Mouse (Mus musculus): ENCODE measurements around the gene Mrps5. TPM values are rescaled to one million over a fixed set of nuclear protein-coding genes. Genes with fewer than 3 reads are reported as not detected.

The Mrps5 gene
- polyA plus RNA-seq, 1 experiment from 2014 or later = 113 TPM

DNA sequence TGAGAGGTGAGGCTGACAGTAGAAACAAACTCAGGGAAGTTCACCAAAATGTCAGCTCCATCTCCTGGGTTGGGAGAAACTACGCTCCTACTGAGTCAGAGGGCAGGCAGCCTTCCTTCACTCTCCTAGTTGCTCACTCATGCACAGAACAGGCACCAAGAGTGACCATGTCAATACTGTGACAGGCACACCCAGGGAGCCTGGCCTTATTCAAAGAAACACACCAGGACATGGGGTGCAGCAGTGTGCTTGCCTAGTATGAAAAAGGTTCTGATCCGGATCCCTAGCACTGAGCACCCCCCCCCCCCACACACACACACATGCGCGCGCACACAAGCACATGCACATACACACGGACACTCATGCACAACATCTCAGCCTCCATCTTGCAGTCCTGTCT, 61.1 kb downstream of the Mrps5 start:
- Histone ChIP-seq H3K4me1 (peaks cover 18% of the 10 kb centered on the region), H3K36me3 (no peaks in the 10 kb centered on the region)

DNA sequence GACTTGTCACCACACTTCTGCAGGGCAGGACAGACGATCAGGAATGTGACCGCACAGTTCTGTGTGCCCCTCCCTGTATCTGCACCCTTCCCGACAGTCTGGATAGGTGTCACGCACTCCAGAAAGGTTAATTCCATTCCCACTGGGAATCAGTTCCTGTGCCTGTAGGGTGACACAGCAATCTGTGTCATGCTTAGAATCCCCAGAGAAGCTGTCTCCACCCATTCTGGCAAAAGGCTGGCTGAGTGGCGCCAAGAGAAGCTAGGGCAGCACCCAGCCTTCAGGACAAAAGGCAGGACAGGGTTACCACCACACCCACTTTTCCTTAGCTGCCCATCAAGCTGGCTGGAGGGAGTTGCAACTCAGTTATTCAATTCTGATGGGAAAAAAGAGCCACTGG, 62.9 kb downstream of the Mrps5 start:
- H3K9ac ChIP-seq = no peak overlapping the region
- 0 out of 2 replicates have a peak, but pooled peaks cover under 1% of the 10 kb centered on the region for H3K4me1 ChIP-seq
- no peak overlapping the region for H3K27ac ChIP-seq (replicated peaks)
- ATAC-seq (ENCODE audit: insufficient number of reproducible peaks, low FRiP score, low TSS enrichment, low read depth) = no peak
- H3K4me3 ChIP-seq (replicated peaks) = no peak overlapping the region
- peaks cover 37% of the 10 kb centered on the region for H3K27me3 ChIP-seq
- H3K36me3 ChIP-seq = no peaks in the 10 kb centered on the region
- H3K9me3 ChIP-seq (replicated peaks) = no peaks in the 10 kb centered on the region
- no peak overlapping the region for H3K4me2 ChIP-seq (replicated peaks)
- WGBS = 52% methylated on average over 5 of the region's 5 CpGs

More for the DNA sequence above, 61.1 kb downstream of the Mrps5 start:
- 94% methylated on average over 6 of the region's 6 CpGs for WGBS
- ATAC-seq (ENCODE audit: insufficient number of reproducible peaks, low FRiP score, low TSS enrichment, low read depth) = no peak
- Histone ChIP-seq H3K9me3 (replicated peaks) (no peaks in the 10 kb centered on the region), H3K27me3 (peaks cover 21% of the 10 kb centered on the region), H3K27ac (replicated peaks) (no peak overlapping the region), H3K9ac (no peak overlapping the region), H3K4me3 (replicated peaks) (no peak overlapping the region), H3K4me2 (replicated peaks) (no peak overlapping the region)

DNA sequence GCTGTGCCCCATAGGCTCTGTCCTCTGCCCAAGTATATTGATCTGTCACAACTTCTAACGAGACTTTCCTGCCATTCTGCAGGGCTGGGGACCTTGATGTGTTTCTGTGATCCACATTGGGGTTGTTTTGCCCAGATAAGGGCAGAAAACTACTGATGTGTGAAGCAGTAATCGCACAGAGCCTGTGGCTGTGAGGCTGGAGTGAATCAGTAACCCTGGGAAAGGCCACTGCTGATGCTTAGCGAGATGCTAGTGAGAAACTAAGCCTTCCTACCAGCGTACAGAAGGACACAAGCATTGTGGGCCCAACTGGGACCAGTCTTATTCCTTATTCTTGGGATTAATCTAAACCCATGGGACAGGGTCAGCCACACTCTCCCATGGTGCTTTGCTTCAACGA, 64.6 kb downstream of the Mrps5 start:
- ATAC-seq (ENCODE audit: insufficient number of reproducible peaks, low FRiP score, low TSS enrichment, low read depth) = no peak
- H3K27me3 ChIP-seq = peaks cover 54% of the 10 kb centered on the region

DNA sequence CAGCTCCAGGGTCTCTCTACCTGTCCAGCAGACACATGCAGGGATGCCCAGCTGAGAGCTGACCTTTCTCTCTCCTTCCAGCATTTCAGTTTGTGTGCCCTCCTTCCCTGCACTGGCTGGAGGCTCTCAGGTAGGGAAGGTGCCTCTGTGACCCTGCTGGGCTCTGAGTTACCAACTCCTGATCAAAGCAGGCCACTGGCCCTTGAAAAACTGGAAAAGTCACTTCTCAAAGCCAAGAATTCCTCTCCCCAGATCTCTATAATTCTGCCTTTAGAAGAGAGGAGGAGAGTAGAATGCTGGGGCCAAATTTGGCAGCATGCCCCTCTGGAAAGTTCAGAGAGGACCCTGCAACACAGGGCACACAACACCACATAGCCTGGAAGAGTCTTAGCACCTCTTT, 65.3 kb downstream of the Mrps5 start:
- no peak for ATAC-seq (ENCODE audit: insufficient number of reproducible peaks, low FRiP score, low TSS enrichment, low read depth)
- no peak overlapping the region for H3K27ac ChIP-seq (replicated peaks)
- no peaks in the 10 kb centered on the region for H3K9me3 ChIP-seq (replicated peaks)
- no peak overlapping the region for H3K4me2 ChIP-seq (replicated peaks)
- no peaks in the 10 kb centered on the region for H3K36me3 ChIP-seq
- peaks cover 8% of the 10 kb centered on the region for H3K4me1 ChIP-seq
- H3K27me3 ChIP-seq = peaks cover 60% of the 10 kb centered on the region
- H3K4me3 ChIP-seq (replicated peaks) = no peak overlapping the region
- H3K9ac ChIP-seq = no peak overlapping the region

More for the DNA sequence above, 64.6 kb downstream of the Mrps5 start:
- Histone ChIP-seq H3K4me1 (peaks cover 8% of the 10 kb centered on the region), H3K9ac (no peak overlapping the region), H3K4me2 (replicated peaks) (no peak overlapping the region), H3K9me3 (replicated peaks) (no peaks in the 10 kb centered on the region), H3K36me3 (no peaks in the 10 kb centered on the region), H3K27ac (replicated peaks) (no peak overlapping the region), H3K4me3 (replicated peaks) (no peak overlapping the region)
- WGBS = 73% methylated on average over 5 of the region's 5 CpGs

DNA sequence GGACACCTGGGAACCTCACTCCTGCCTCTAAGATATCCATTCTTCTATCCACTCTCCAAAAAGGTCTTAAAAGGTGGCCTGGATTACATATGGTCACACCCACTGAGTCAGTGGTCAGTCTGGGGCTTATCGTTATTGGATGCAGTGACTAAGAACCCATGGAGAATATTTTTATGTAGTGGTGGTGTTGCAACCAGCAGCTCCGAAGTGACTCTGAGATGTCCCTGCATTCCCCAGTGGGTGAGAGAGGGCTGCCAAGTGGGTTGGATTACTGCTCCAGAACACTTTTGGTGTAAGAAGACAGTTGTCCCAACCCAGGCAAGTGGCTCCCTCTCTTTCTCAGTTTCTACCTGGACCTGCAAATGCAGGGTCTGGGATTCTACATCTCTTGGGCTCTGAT, 65.8 kb downstream of the Mrps5 start:
- Histone ChIP-seq H3K27me3 (peaks cover 65% of the 10 kb centered on the region), H3K9ac (no peak overlapping the region), H3K4me2 (replicated peaks) (no peak overlapping the region), H3K9me3 (replicated peaks) (no peaks in the 10 kb centered on the region), H3K4me3 (replicated peaks) (no peak overlapping the region), H3K4me1 (peaks cover 8% of the 10 kb centered on the region), H3K36me3 (no peaks in the 10 kb centered on the region), H3K27ac (replicated peaks) (no peak overlapping the region)
- WGBS = 83% methylated on average over 2 of the region's 2 CpGs
- ATAC-seq (ENCODE audit: insufficient number of reproducible peaks, low FRiP score, low TSS enrichment, low read depth) = no peak

DNA sequence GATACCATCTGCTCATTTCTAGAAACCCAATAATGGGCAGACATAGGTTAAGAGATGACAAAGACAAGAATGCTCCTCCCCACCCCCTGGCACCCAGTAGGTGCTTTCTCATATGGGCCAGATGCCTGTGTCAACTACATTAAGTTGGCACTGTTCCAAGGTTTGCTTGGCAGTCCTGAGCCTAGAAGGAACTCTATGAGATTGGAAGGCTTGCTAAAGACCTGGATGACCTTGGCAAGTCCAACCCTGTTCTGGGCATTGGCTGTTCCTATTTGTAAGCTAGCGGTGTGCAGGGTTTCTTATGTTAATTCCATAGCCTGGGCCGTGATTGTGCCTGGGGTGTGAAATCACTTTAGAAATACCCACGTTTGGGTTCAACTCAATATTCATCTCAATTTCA, 67.8 kb downstream of the Mrps5 start:
- H3K4me1 ChIP-seq = peaks cover 8% of the 10 kb centered on the region
- H3K9ac ChIP-seq = no peak overlapping the region
- no peak for ATAC-seq (ENCODE audit: insufficient number of reproducible peaks, low FRiP score, low TSS enrichment, low read depth)
- no peaks in the 10 kb centered on the region for H3K9me3 ChIP-seq (replicated peaks)
- H3K27ac ChIP-seq (replicated peaks) = no peak overlapping the region
- no peak overlapping the region for H3K4me2 ChIP-seq (replicated peaks)
- H3K4me3 ChIP-seq (replicated peaks) = no peak overlapping the region
- no peaks in the 10 kb centered on the region for H3K36me3 ChIP-seq
- whole genome bisulfite sequencing = 58% methylated on average over 3 of the region's 3 CpGs
- H3K27me3 ChIP-seq = peaks cover 74% of the 10 kb centered on the region

DNA sequence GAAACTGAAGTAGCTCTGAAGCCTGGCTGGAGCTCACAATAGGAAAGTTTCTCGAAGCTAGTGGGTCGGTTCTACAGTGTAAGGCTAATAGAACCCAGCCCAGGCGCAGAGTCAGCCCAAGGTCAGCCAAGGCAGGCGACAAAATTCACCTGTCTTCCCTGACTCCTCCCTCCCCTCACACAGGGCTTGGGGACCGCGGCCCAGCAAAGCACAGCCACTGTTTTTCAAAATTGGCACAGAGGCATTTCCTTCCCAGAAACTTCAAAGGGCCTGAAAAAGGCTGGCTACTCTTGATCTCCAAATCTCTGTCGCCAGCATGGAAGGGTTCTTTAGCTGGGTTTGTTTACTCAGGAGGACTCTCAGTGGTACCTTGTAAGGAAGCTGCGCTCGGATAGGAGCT, 68.4 kb downstream of the Mrps5 start:
- Histone ChIP-seq H3K9ac (no peak overlapping the region), H3K4me2 (replicated peaks) (no peak overlapping the region), H3K36me3 (no peaks in the 10 kb centered on the region), H3K9me3 (replicated peaks) (no peaks in the 10 kb centered on the region), H3K27me3 (peaks cover 72% of the 10 kb centered on the region), H3K4me3 (replicated peaks) (no peak overlapping the region), H3K4me1 (peaks cover 8% of the 10 kb centered on the region), H3K27ac (replicated peaks) (no peak overlapping the region)
- WGBS = 3% methylated on average over 9 of the region's 9 CpGs
- ATAC-seq (ENCODE audit: insufficient number of reproducible peaks, low FRiP score, low TSS enrichment, low read depth) = no peak

DNA sequence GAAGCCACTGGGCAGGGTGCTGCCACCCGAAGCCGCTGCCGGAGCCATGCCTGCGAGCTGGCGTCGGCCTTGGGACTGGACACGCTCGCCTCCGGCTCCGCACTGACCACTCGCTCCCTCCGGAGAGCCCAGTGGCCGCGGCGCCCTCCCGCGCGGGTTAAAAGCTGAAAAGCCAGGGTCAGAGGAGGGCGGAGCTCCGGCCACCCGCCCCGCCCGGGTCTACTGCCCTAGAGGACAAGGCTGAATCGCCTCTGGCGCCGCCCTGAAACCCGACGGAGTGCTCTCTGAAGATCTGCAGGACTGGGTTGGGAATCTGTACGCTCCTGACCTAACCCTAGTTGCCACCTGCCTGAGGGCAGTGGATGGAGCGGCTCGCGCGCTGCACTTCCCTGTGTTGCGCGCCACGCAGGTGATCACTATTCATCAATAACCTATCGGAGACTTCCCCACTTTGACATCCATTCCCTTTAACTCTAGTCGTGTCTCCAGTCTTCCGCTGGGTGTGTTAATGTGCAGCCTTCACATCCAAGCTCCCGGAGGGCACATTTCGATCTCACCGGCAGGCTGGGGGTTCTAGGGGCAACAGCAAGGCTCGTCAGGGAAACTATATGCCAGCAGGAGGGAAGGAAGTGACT, 69.2 kb downstream of the Mrps5 start, which contains the start of gene Mal:
Gene Mal, minus strand, starts transcription at position 610 of the 635 bp plus-strand sequence.
- no peaks in the 10 kb centered on the region for H3K9me3 ChIP-seq (replicated peaks)
- H3K36me3 ChIP-seq = no peaks in the 10 kb centered on the region
- 1% methylated on average over 43 of the region's 43 CpGs for WGBS
- peak within 1 kb of the TSS; percentile 51 for H3K4me2 ChIP-seq (replicated peaks)
- H3K4me3 ChIP-seq (replicated peaks) = peak within 1 kb of the TSS; percentile 26
- H3K9ac ChIP-seq = no peak within 1 kb of the TSS
- peaks cover 8% of the 10 kb centered on the region for H3K4me1 ChIP-seq
- H3K27ac ChIP-seq (replicated peaks) = no peak within 1 kb of the TSS
- no peak for ATAC-seq (ENCODE audit: insufficient number of reproducible peaks, low FRiP score, low TSS enrichment, low read depth)
- H3K27me3 ChIP-seq = peaks cover 68% of the 10 kb centered on the region

Other genes starting within 250 kb of the Mrps5 start
- 0.24 TPM in 1 of 2 replicates, not detected in the other for gene Astl, start 248.6 kb upstream of the Mrps5 start, polyA plus RNA-seq (2015; fragmentation: Nextera tagmentation; extraction: Ambion mirVana)
- gene Adra2b, start 224.0 kb upstream of the Mrps5 start, polyA plus RNA-seq (2015; fragmentation: Nextera tagmentation; extraction: Ambion mirVana) = 0.30 and 0.33 TPM in 2 replicates
- 0.49 and 0.71 TPM in 2 replicates for gene Gpat2, start 162.0 kb upstream of the Mrps5 start, polyA plus RNA-seq (2015; fragmentation: Nextera tagmentation; extraction: Ambion mirVana)
- 24.4 and 25.3 TPM in 2 replicates for gene Fahd2a, start 142.7 kb upstream of the Mrps5 start, polyA plus RNA-seq (2015; fragmentation: Nextera tagmentation; extraction: Ambion mirVana)
- gene Kcnip3, start 65.1 kb upstream of the Mrps5 start, polyA plus RNA-seq (2015; fragmentation: Nextera tagmentation; extraction: Ambion mirVana) = 2.8 and 4.8 TPM in 2 replicates
- 8.9 and 11.2 TPM in 2 replicates for gene Prom2, start 45.8 kb upstream of the Mrps5 start, polyA plus RNA-seq (2015; fragmentation: Nextera tagmentation; extraction: Ambion mirVana)
- gene Zfp661, start 128 bp upstream of the Mrps5 start, polyA plus RNA-seq (2015; fragmentation: Nextera tagmentation; extraction: Ambion mirVana) = 4.7 and 5.8 TPM in 2 replicates
- 68.0 and 73.1 TPM in 2 replicates for gene Mal, start 69.5 kb downstream of the Mrps5 start, polyA plus RNA-seq (2015; fragmentation: Nextera tagmentation; extraction: Ambion mirVana)
- gene Mall, start 142.7 kb downstream of the Mrps5 start, polyA plus RNA-seq (2015; fragmentation: Nextera tagmentation; extraction: Ambion mirVana) = 32.3 and 37.3 TPM in 2 replicates
- 36.4 and 45.6 TPM in 2 replicates for gene Nphp1, start 201.7 kb downstream of the Mrps5 start, polyA plus RNA-seq (2015; fragmentation: Nextera tagmentation; extraction: Ambion mirVana)
- 36.0 and 36.9 TPM in 2 replicates for gene Mtln, start 205.3 kb downstream of the Mrps5 start, polyA plus RNA-seq (2015; fragmentation: Nextera tagmentation; extraction: Ambion mirVana)
- gene Bub1, start 244.6 kb downstream of the Mrps5 start, polyA plus RNA-seq (2015; fragmentation: Nextera tagmentation; extraction: Ambion mirVana) = 32.2 and 32.6 TPM in 2 replicates